Mouse (Mus musculus) olfactory bulb, adult 2 months (tissue): ENCODE data around the gene Ssu2.

ENCODE experiments used
- CTCF ChIP-seq: fragments of 200-500 bp; IDR thresholded peaks from 2 replicates; pipeline ENCODE4 v1.5.1; 2012; ENCODE audit warnings: low read depth, mild to moderate bottlenecking, low read length, moderate library complexity; ENCODE audit not compliant: insufficient read depth
- POLR2A ChIP-seq: fragments of 200-500 bp; IDR thresholded peaks from 2 replicates; pipeline ENCODE4 v1.6.1; 2012; ENCODE audit warnings: mild to moderate bottlenecking, low read depth, low read length, moderate library complexity; ENCODE audit not compliant: insufficient read depth

- TF ChIP-seq CTCF (no peak), POLR2A (no peak)
Observed at GRCm38 (mm10) chr6:112339016-112339415, 48.8 kb downstream of the Ssu2 start.
